Mouse (Mus musculus): ENCODE results near the gene Ssh2.

- TF ChIP-seq CTCF (IDR thresholded peaks at IDR 0.05; ENCODE audit: borderline replicate concordance, extremely low read depth, insufficient read depth, insufficient read length): no peak
- no peak for TF ChIP-seq POLR2A (IDR thresholded peaks at IDR 0.05; ENCODE audit: borderline replicate concordance, extremely low read depth, insufficient read depth, insufficient read length, poor library complexity, severe bottlenecking)
These were observed 22.0 kb upstream of the Ssh2 start for GRCm38 (mm10) chr11:77193941-77194553.

Measured in brain, embryonic 14.5 days (tissue).